Mouse (Mus musculus): ENCODE measurements around the gene Rhebl1. TPM values are rescaled to one million over a fixed set of nuclear protein-coding genes. Genes with fewer than 3 reads are reported as not detected.

Rhebl1 gene
- polyA plus RNA-seq, 1 experiment from 2014 or later, result 27.9 TPM

DNA sequence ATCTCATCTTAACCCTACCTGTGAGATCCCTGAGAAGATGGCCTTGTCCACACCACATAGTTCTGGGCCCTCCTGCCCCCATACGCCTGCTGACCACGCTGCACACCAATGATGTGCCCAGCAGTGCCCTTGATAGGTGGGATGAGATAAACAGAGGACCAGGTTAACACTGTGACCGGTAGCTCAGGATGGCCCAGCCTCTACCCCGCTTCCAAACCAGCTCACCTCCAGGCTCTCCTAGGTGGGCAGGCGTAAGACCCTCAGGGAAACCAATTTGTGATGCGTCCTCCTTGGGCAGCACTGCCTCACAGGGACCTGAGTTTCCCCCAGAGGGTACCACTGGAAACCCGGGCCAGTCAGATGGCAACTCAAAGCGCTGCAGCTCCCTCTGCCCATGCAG is 28.6 kb downstream of the Rhebl1 start:
- Histone ChIP-seq H3K4me1 (peaks cover 34% of the 10 kb centered on the region), H3K36me3 (peaks cover 78% of the 10 kb centered on the region), H3K27ac (no peak overlapping the region), H3K27me3 (ENCODE audit: low read depth, poor library complexity, severe bottlenecking) (no peaks in the 10 kb centered on the region), H3K4me3 (no peak overlapping the region), H3K9me3 (replicated peaks) (no peaks in the 10 kb centered on the region)
- WGBS, result 96% methylated on average over 8 of the region's 8 CpGs
- no peak for DNase-seq (ENCODE audit: low spot score)

DNA sequence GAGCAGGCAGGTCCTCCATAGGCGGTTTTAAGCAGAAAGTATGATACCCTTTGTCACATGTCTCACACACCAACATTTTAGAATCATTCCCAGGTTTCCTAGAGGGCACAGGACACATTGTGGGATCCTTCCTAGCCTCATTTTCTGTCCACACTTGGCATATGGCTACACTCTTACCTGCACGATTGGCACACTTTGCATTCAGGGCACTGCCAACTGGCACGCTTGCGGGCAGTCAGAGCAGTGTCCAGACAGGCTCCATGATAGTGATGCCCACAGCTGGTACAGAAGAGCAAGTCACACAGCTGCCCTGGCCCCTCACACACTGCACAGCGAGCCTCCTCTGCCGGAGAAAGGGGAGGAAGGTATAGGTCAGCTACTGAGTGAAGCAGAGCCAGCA is 29.4 kb downstream of the Rhebl1 start:
- peaks cover 29% of the 10 kb centered on the region for H3K4me1 ChIP-seq
- no peaks in the 10 kb centered on the region for H3K27me3 ChIP-seq (ENCODE audit: low read depth, poor library complexity, severe bottlenecking)
- H3K9me3 ChIP-seq (replicated peaks), result no peaks in the 10 kb centered on the region
- WGBS, result 93% methylated on average over 6 of the region's 6 CpGs
- H3K4me3 ChIP-seq, result no peak overlapping the region
- H3K27ac ChIP-seq, result no peak overlapping the region
- DNase-seq (ENCODE audit: low spot score), result no peak
- H3K36me3 ChIP-seq, result peaks cover 87% of the 10 kb centered on the region

DNA sequence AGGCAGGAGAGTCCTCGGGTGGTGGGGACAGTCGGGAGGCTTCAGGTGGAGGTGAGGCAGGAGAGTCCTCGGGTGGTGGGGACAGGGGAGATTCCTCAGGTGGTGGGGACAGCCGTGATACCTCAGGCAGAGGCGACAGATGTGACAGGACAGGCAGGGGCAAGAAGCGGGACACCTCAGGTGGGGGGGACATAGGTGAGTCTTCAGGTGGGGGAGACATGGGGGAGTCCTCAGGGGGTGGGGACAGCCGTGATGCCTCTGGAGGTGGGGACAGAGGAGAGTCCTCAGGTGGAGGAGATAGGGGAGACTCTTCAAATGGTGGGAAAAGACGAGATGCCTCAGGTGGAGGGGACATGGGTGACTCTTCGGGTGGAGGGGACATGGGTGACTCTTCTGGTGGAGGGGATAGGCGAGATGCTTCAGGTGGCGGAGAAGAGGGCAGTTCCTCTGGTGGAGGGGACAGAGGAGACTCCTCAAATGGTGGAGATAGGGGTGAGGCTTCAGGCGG is 30.8 kb downstream of the Rhebl1 start:
- Histone ChIP-seq H3K27me3 (ENCODE audit: low read depth, poor library complexity, severe bottlenecking) (no peaks in the 10 kb centered on the region), H3K4me3 (no peak overlapping the region), H3K27ac (no peak overlapping the region), H3K36me3 (peaks cover 98% of the 10 kb centered on the region), H3K4me1 (peaks cover 15% of the 10 kb centered on the region), H3K9me3 (replicated peaks) (no peaks in the 10 kb centered on the region)
- no peak for DNase-seq (ENCODE audit: low spot score)
- WGBS, result 92% methylated on average over 12 of the region's 12 CpGs

DNA sequence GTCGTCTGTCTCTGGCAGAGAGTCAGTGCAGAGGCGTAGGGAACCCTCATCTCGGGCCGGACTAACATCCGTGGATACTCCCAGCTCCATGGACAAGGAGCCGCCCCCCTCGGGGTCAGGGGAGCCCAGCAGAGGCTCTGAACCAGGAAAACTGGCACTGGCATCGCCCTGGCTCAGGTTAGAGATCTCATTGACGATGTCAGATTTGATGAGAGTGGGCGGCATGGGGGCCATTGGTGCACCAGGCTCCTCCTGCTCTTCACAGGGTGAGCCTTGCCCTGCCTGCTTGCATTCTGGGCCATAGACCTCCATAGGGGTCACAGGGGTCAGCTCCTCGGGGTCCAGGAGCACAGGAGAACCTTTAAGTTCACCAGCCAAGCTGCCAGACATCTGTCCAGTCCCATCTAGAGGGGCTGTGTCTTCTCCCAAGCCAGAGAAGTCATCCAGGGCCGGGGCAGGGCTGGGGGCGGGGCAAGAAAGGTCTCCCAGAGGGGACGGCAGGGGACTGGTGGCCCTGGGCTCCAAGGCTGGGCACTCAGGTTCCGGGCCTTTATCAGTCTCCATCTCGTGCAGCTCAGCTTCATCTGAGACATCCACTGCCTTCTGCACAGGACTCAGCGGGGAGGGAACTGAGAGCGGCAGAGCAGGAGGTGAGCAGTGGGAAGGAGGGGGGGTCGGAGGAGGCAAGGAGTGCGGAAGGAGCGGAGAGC is 32.5 kb downstream of the Rhebl1 start:
- 87% methylated on average over 21 of the region's 21 CpGs for WGBS
- no peak for DNase-seq (ENCODE audit: low spot score)
- H3K4me1 ChIP-seq, result no peaks in the 10 kb centered on the region
- no peak overlapping the region for H3K27ac ChIP-seq
- no peaks in the 10 kb centered on the region for H3K9me3 ChIP-seq (replicated peaks)
- no peaks in the 10 kb centered on the region for H3K27me3 ChIP-seq (ENCODE audit: low read depth, poor library complexity, severe bottlenecking)
- H3K36me3 ChIP-seq, result peaks cover 100% of the 10 kb centered on the region
- H3K4me3 ChIP-seq, result no peak overlapping the region

DNA sequence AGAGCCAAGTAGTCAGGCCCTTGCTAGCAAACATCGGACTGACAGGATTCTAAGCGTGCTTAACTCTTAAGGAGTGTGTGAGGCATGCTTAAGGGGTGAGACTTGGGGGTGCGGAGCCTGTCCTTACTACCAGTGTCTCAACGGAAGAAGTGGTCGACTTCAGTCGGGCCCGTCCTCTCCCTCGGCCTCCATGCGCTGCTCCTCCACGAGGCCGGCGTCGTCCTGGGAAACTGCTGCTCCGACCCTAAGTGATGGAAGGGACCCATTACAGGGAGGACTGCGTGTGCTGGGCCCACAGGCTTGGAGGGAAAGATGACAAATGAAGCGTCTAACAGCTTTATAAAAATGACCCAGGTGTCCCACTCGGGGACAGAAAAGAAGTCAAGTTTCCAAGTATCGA is 33.4 kb downstream of the Rhebl1 start:
- H3K27me3 ChIP-seq (ENCODE audit: low read depth, poor library complexity, severe bottlenecking), result no peaks in the 10 kb centered on the region
- no peak for DNase-seq (ENCODE audit: low spot score)
- WGBS, result 94% methylated on average over 18 of the region's 18 CpGs
- no peak overlapping the region for H3K4me3 ChIP-seq
- no peaks in the 10 kb centered on the region for H3K9me3 ChIP-seq (replicated peaks)
- peaks cover 100% of the 10 kb centered on the region for H3K36me3 ChIP-seq
- H3K27ac ChIP-seq, result no peak overlapping the region
- H3K4me1 ChIP-seq, result no peaks in the 10 kb centered on the region

DNA sequence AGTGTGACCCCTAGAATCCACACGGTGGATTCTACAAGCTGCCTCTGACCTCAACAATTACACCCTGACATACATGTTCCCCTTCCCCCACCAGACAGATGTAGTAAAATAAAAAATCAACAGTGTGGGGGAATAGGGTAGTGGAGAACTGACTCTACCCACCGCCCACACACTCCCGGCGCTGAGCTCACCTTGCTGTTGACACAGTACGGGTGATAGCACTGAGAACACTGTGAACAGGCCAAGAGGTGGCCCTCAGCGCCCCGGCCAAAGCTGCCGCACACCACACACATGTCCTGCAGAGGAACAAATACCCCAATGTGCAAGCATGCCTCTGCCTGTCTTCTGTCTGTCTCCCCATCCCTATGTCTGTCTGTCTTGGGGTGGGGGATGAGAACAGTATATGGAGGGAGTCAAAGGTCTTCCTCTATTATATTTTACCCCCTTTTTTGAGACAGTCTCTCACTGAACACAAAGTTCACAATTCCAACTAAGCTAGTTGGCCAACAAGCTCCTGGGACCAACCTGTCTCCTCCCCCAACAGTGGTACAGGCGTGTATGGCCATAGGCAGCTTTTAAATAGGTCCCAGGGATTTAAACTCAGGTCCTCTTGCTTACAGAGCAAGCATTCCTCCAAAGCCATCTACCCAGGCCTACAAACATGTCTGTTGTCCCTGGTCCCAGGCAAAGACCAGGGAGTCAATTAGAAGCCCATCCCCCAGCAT is 34.9 kb downstream of the Rhebl1 start:
- no peak overlapping the region for H3K27ac ChIP-seq
- H3K36me3 ChIP-seq, result peaks cover 100% of the 10 kb centered on the region
- WGBS, result 90% methylated on average over 9 of the region's 9 CpGs
- DNase-seq (ENCODE audit: low spot score), result no peak
- H3K4me3 ChIP-seq, result no peak overlapping the region
- H3K4me1 ChIP-seq, result no peaks in the 10 kb centered on the region
- H3K27me3 ChIP-seq (ENCODE audit: low read depth, poor library complexity, severe bottlenecking), result no peaks in the 10 kb centered on the region
- H3K9me3 ChIP-seq (replicated peaks), result no peaks in the 10 kb centered on the region

DNA sequence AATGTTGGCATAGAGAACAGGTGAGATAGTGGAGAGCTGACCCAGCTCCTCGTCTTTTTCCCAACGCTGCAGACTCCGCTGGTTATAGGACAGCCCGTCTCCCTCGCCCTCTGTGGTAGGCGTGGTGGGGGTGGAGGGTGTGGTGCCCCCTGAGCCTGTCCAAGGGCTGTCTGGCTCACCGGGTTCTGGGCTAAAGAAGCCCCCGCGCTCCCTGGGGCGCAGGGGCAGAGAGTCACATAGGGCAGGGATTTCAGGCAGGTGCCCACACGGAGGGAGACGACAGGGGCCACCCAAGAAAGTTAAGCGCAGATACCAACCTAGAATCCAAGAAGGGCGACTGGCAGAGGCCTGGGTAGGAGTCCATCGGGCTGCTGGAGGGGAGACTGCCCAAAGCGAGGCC is 40.1 kb downstream of the Rhebl1 start:
- WGBS, result 93% methylated on average over 16 of the region's 16 CpGs
- Histone ChIP-seq H3K27me3 (ENCODE audit: low read depth, poor library complexity, severe bottlenecking) (no peaks in the 10 kb centered on the region), H3K4me3 (no peak overlapping the region), H3K4me1 (no peaks in the 10 kb centered on the region), H3K9me3 (replicated peaks) (no peaks in the 10 kb centered on the region), H3K27ac (no peak overlapping the region), H3K36me3 (peaks cover 100% of the 10 kb centered on the region)
- DNase-seq (ENCODE audit: low spot score), result no peak

DNA sequence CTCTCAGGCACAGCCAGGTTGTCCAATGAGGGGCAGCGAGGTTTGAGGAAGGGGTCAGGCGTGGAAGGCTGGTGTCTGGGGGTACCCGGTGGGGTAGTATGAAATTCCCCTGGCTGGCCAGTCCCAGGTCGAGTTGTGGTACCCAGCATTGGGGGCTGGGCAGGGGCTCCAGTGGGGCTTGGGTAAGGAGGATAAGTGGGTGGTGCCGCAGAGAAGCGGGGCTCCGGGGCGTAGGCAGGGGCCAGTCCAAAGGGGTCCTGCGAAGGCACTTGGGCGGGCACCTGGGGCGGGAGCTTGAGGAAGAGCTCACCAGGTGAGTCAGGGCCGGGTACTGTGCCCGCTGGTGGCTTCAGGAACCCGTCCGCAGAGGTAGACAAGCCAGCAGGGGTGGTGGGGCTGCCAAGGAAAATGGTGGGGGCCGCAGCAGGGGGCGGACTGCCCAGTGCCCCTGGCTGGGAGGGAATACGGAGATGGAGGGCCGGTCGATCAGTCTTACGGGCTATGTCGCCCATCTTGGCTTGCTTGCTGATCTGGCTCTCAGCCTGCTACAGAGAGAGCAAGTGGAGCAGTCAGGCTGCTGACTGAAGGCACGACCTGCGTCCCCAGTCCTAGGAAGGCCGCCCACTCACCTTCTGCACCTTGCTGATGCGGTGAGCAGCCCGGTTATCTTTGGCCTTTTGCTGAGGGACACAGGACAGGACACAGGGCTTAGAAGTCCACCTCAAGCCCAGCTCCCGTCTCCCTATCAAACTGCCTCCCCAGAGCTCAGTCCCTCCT is 41.0 kb downstream of the Rhebl1 start:
- H3K4me1 ChIP-seq, result no peaks in the 10 kb centered on the region
- peaks cover 100% of the 10 kb centered on the region for H3K36me3 ChIP-seq
- DNase-seq (ENCODE audit: low spot score), result no peak
- no peak overlapping the region for H3K4me3 ChIP-seq
- 95% methylated on average over 28 of the region's 28 CpGs for WGBS
- H3K9me3 ChIP-seq (replicated peaks), result no peaks in the 10 kb centered on the region
- H3K27me3 ChIP-seq (ENCODE audit: low read depth, poor library complexity, severe bottlenecking), result no peaks in the 10 kb centered on the region
- no peak overlapping the region for H3K27ac ChIP-seq

DNA sequence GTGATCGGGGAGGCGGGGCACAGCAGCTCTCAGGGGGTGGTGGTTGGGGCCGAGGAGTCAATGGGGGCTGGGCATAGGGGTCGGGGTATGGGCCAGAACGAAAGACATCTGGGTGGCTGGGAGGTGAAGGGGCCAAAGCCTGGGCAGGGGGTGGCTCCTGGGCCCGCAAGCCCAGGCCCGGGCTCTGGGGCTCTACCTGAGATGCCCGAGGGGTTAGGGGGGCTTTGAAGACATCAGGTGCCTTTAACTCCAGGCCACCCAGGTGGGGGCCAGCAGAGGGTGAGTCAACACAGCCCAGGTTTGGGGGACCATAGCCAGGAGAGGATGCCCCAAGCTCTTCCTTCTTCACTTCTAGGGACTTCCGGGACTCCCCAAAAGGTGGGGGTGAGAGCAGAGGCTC is 41.6 kb downstream of the Rhebl1 start:
- peaks cover 100% of the 10 kb centered on the region for H3K36me3 ChIP-seq
- 90% methylated on average over 9 of the region's 9 CpGs for WGBS
- DNase-seq (ENCODE audit: low spot score), result no peak
- no peaks in the 10 kb centered on the region for H3K4me1 ChIP-seq
- no peak overlapping the region for H3K27ac ChIP-seq
- no peak overlapping the region for H3K4me3 ChIP-seq
- no peaks in the 10 kb centered on the region for H3K27me3 ChIP-seq (ENCODE audit: low read depth, poor library complexity, severe bottlenecking)
- H3K9me3 ChIP-seq (replicated peaks), result no peaks in the 10 kb centered on the region

DNA sequence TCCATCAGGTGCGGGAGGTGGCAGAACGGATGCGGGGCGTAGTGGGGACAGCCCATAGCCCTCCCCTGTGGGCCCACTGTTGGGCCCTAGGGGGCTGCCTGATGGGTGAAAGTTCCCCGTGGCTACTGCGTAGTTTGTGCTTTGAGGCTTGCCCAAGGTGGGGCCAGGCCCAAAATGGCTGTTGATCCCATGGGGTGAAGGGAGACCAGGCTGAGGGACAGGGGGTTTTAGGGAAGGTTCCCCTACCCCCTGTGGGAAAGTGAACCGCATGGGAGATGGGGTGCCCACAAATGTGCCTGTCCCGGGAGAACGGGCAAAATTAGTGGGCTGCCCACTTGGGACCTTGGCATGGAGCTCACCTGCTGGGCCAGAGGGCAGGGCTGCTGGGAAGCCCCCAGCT is 42.3 kb downstream of the Rhebl1 start:
- WGBS, result 97% methylated on average over 9 of the region's 9 CpGs

DNA sequence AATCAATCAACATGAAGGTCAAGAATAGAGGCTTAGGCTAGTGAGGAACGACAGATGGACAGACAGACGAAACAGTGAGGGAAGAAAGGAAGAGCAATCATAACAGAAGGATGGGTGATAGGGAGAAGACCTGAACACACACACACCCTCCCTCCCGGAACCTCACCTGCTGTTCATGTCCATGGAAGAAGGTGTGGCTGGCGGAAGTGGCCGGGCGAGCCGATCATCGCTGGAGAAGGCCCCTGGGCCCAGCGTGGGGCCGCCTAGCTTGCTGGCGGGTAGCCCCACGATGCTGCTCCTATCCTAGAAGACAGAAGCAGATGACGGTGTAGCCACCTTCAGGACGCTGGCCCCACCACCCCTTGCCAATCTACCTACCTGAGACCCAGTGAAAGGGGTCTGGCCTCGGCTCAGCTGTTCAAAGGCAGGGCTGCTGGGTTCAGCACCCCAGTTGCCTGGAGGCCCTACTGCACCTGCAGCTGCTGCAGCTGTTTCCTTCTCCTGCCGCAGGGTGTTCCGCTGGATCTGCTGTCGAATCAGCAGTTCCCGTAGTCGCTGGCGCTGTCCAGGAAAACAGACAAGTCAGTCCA is 43.0 kb downstream of the Rhebl1 start:
- Histone ChIP-seq H3K27me3 (ENCODE audit: low read depth, poor library complexity, severe bottlenecking) (no peaks in the 10 kb centered on the region), H3K4me3 (no peak overlapping the region), H3K4me1 (no peaks in the 10 kb centered on the region), H3K27ac (no peak overlapping the region), H3K9me3 (replicated peaks) (no peaks in the 10 kb centered on the region), H3K36me3 (peaks cover 100% of the 10 kb centered on the region)
- no peak for DNase-seq (ENCODE audit: low spot score)
- WGBS, result 94% methylated on average over 21 of the region's 21 CpGs

More for the DNA sequence above, 42.3 kb downstream of the Rhebl1 start:
- Histone ChIP-seq H3K4me1 (no peaks in the 10 kb centered on the region), H3K4me3 (no peak overlapping the region), H3K36me3 (peaks cover 100% of the 10 kb centered on the region), H3K27ac (no peak overlapping the region), H3K27me3 (ENCODE audit: low read depth, poor library complexity, severe bottlenecking) (no peaks in the 10 kb centered on the region), H3K9me3 (replicated peaks) (no peaks in the 10 kb centered on the region)
- no peak for DNase-seq (ENCODE audit: low spot score)

DNA sequence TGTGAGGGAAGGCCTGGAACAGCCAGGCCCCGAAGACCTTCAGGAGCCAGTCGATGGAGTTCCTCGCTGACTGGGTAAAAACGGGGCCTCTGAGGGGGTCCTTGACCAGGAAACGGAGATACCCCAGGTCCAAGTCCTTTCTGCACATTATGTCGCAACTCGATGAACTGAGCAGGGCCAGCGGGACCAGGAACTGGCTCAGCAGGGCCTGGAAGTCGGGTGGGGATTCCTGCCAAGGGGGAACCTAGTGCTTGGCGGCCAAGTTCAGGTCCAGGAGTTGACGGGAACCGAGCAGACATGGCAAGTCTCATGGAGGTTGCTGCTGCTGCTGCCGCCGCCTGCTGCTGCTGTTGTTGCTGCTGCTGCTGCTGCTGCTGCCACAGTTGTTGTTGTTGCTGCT is 43.7 kb downstream of the Rhebl1 start:
- no peaks in the 10 kb centered on the region for H3K27me3 ChIP-seq (ENCODE audit: low read depth, poor library complexity, severe bottlenecking)

More for the DNA sequence above, 43.7 kb downstream of the Rhebl1 start:
- 96% methylated on average over 14 of the region's 14 CpGs for WGBS
- no peak overlapping the region for H3K27ac ChIP-seq
- H3K4me3 ChIP-seq, result no peak overlapping the region
- DNase-seq (ENCODE audit: low spot score), result no peak
- no peaks in the 10 kb centered on the region for H3K9me3 ChIP-seq (replicated peaks)
- peaks cover 100% of the 10 kb centered on the region for H3K36me3 ChIP-seq
- H3K4me1 ChIP-seq, result no peaks in the 10 kb centered on the region

All from limb, embryonic 10.5 days (tissue).